Mouse (Mus musculus): ENCODE data around the gene March6. TPM values are rescaled to one million over a fixed set of nuclear protein-coding genes. Genes with fewer than 3 reads are reported as not detected.

Gene March6
- total RNA-seq, 2 experiments from 2014 or later = 197 to 204 TPM

DNA sequence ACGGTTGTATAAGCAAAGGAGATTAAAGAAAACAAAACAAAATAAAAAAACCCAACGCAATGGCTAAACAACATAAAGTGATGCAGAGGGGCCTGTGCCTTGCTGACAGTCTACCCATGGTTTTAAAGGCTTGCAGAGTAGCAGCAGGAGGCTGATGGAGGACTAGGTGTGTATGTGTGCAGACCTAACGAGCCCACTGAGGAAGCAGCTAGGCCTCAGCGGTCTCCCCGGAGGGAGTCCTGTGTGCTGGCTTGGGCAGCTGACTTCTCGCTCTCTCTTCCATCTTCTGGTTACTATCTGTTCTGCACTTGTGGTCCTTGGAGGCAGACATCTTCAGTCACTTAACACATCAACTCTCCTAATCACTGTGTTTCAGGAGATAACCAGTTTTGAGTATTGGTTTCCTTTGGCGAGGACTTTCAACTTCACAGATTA lies 76.0 kb downstream of the March6 start:
- DNase-seq (ENCODE audit: low spot score in 2 of 2) = no peak

GRCm38 (mm10) chr15:31454096-31454860 lies 76.6 kb downstream of the March6 start:
- DNase-seq (ENCODE audit: low spot score in 2 of 2) = no peak

DNA sequence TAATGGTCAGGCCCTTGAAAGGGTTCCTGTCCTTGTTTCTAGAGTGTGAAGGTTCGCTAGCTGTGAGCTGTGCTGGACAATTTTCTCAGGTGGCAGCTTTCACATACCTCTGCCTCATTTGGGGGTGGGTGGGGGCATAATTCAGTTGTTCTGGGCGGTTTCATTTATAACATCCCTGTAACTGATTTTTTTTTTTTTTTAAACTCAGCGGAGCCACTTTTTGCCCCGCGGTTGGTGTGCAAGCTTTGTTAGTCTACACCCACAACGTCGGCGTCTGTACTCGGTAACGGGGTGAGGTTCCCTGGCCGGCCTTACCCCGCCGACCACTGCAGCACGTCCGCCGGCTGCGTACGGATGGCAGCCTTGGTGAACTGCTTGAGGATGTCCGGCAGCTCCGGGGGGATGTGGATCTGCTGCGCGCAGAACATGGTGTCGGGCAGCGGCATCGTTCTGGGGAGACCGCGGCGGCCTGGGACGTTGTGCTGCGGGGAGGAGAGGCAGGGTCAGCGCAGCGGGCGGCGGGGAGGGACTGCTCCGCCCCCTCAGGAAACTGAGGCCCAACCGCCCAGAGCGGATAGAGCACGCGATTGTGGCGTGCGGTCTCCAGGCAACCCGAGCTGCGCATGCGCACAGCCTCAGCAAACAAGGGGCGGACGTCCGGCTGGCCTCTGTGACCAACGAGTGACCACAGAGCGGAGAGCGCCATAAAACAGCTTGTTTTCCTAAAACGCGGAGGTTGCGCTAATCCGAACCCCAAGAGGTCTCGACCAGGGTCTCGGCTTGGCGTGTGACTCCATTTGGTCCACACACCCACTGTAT lies 77.5 kb downstream of the March6 start, which contains the start of gene Ropn1l:
TSS of gene Ropn1l (minus strand) at position 640 of the 819 bp plus-strand sequence.
- DNase-seq (ENCODE audit: low spot score in 2 of 2) = peak; percentile 83 to 91

DNA sequence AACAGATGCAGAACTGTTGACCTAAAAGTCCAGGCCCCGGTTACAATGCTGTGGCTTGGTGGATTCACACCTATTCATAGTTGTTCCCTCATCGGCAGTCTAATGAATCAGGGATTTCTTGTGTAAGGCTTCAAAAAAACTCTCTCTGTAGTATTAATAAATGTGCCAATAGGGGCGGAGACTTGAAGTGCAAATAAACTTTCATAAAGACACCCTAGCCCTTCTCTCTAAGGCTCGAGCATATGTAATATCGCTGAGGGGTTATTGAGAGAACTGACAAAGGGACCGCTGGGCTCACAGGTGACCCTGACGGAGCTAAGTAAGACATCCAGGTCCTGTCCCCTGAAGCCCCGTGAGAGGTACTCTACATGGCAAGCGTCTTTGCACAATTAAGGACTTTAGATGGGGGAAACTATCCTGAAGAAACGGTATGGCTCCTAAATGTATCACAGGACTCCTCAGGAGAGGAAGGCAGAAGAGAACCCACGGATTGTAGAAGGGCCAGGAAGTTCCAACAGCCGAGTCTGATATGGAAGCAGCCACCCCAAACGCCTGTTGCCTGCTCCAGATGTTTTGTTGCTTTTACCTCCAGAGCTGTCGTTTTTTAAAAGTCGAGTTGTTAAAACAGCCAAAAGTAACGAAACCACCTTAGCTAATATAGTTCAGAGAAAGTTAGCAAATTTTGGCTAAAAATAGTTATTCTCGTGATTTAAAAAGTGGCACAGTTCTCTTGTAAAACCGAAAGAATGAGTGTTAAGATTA lies 78.3 kb downstream of the March6 start:
- no peak for DNase-seq (ENCODE audit: low spot score in 2 of 2)

GRCm38 (mm10) chr15:31449772-31450171 lies 81.1 kb downstream of the March6 start:
- no peak for DNase-seq (ENCODE audit: low spot score in 2 of 2)

GRCm38 (mm10) chr15:31447121-31447520 lies 83.7 kb downstream of the March6 start:
- peak; percentile 54 to 65 for DNase-seq (ENCODE audit: low spot score in 2 of 2)

DNA sequence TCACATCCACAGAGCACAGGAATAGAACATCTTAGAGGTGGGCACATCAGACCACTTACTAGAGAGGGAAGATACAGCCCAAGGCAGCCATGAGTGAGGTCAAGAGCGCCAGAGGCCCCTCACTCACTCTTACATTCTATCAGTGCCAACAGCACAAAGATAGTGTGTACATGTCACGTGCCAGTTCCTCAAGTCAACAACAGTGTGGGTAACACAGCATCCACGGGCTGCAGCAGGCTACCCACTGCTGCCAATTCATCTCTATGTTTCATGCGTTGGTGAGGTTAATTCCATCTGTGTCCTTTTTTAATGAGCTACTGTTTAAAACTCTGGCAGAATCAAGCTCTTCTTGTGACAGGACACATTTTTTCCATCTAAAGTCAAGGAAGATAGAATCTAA lies 88.2 kb downstream of the March6 start:
- DNase-seq (ENCODE audit: low spot score in 2 of 2) = no peak

DNA sequence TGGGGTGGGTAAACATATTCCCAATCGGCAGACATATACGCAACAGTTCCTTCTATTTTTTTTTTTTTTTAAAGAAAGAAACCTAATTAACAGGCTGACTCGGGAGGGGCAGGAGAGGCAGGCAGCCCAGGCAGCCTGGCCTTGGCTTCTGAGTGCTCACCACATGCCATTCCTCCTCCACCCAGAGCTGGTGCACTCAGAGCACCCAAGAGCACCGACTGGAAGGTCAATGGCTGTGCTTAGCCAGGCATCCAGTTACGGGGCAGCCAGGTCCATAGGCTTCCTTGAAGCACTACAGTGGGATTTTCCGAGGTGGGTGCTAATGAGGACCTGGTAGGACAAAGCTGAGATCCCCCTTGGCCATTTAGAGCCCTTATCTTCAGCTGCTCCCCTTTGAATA lies 88.9 kb downstream of the March6 start:
- no peak for DNase-seq (ENCODE audit: low spot score in 2 of 2)

GRCm38 (mm10) chr15:31436811-31437210 lies 94.0 kb downstream of the March6 start:
- DNase-seq (ENCODE audit: low spot score in 2 of 2) = no peak

DNA sequence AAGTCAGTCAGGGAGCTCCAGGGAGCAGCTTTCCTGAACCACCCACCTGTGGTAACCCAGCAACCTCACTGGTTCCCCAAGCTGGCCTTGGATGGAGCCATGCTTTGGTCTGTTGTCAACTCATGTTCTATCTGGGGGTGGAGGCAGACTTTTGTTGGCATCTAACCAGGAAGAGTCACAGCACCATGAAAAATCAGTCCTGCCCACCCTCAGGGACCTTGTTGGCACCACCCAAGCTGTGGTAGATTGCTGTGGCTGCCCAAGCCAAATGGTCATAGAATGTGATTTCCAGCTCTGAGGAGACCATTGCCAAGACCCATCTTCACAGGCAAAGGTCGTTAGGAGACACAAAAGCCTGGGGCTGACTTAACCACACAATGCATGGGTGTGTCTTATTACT lies 94.8 kb downstream of the March6 start:
- no peak for DNase-seq (ENCODE audit: low spot score in 2 of 2)

DNA sequence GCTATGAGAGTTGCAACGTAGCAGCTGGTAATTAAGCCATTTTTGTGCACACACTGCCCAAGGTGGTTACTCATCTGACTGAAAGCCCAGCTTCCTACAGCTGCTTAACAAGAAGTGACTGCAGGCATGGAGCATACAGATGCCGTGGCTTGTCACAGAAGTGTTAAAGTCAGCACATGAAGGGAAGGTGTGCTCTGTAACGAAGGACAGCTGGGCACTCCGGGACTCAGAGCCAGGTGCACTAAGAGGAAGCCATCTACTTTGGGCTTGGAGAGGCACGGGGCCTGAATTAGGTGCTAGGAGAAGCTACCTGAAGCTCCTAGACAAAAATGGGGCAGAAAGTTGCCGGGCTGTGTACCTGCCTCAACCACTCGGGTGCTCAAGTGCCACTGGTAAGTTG lies 97.1 kb downstream of the March6 start:
- no peak for DNase-seq (ENCODE audit: low spot score in 2 of 2)

- DNase-seq (ENCODE audit: low spot score in 2 of 2) = no peak
Observed at GRCm38 (mm10) chr15:31431847-31432246, 99.0 kb downstream of the March6 start.

DNA sequence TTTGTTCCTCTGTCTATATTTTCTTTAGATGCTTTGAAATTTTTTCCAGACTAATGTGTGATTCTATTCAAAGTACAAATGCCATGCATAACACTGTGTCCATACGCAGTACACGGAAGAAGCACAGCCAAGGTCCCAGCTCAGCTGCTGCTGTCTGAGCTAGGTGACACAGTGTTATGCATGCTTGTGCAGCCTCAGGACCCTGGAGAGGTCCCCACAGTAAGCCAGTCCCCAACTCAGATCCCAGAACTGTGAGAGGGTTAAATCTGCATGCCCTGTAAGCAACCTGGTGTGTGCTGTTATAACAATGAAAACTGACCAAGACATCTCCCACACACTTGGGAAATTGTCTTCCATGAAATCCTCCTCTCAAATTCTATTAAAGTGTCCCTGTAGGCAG lies 100.8 kb downstream of the March6 start:
- no peak for DNase-seq (ENCODE audit: low spot score in 2 of 2)

DNA sequence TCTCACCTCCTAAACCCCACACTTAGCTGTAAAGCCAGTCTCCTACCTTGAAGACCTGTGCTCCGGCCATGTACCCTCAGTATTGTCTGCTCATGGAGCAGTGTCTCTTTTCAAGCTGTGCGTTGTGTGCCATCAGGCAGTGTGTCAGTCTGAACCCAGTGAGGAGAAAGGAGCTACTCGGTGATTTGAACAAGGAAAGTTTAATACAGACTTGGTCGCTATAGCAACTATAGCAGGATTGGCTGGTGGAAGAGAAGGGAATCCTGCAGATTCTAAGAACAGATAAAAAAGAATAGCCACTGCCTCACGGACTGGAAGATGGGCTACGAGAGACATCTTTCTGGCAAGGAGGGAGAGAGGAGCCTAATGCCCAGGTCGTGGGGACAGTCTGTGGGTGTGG lies 101.4 kb downstream of the March6 start:
- DNase-seq (ENCODE audit: low spot score in 2 of 2) = no peak

- peak; percentile 72 to 81 for DNase-seq (ENCODE audit: low spot score in 2 of 2)
Observed at GRCm38 (mm10) chr15:31428571-31428970, 102.3 kb downstream of the March6 start.

DNA sequence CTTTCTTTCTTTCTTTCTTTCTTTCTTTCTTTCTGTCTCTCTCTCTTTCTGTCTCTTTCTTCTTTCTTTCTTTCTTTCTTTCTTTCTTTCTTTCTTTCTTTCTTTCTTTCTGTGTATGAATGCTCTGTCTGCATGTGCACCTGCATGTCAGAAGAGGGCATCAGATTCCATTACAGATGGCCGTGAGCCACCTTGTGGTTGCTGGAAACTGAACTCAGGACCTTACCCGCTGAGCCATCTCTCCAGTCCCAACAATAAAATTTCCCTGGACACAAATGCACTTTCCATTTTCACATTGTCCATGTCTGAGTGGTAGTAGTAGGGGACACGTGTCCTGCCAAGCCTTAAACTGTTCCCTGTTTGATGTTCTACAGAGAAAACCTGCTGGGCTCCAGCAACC lies 103.5 kb downstream of the March6 start:
- no peak for DNase-seq (ENCODE audit: low spot score in 2 of 2)

DNA sequence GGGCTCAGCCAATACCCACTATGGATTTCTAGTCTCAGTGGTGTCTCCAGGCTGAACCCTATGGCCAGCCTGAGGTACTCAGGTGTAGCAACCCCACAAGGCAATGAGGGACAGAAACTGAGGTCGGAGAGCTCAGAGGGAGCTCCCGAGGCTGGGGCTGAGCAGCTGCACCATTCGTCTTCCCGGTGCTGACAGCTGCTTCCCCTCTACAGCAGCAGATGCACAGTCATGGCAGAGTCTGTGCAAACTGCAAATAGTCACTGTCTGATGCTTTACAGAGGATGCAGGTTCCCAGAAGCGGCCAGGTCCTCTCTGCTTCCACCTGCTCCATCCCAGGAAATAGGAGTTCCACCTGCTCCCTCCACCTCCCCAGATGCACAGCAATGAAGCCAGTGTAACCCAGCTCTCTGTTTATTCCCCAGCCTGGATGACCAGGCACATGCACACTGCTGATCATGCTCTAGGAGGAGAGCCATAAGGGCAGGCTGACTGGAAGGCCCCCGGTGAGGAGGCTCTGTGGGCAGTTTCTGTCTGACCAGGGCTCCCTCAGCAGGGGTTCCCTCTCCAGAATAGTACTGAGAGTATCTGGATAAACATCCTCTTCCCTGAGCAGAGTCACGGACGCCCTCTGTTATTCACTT lies 104.7 kb downstream of the March6 start:
- peak in 1 of 2 experiments; percentile 29 for DNase-seq (ENCODE audit: low spot score in 2 of 2)

- no peak for DNase-seq (ENCODE audit: low spot score in 2 of 2)
Observed at GRCm38 (mm10) chr15:31422649-31423369, 108.0 kb downstream of the March6 start.

- peak in 1 of 2 experiments; percentile 48 for DNase-seq (ENCODE audit: low spot score in 2 of 2)
Observed at GRCm38 (mm10) chr15:31419037-31419436, 111.8 kb downstream of the March6 start.

DNA sequence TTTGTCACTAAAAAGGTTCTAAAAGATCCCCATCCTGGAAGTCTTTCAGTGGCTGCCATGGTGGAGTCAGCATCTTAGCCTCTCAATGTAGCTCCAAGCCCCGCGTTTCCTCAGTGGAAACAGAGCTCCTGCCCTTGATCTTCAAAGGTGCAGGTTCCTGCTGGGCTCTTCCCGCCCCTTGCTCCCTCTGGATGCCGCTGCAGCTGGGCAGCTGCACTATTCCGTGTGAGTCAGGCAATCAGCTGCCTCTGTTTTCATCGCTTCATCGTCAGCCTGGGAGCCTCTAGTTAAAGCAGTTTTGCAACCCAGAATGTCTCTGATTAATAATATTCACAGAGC lies 112.2 kb downstream of the March6 start:
- peak in 1 of 2 experiments; percentile 22 for DNase-seq (ENCODE audit: low spot score in 2 of 2)
